Mouse (Mus musculus) CH12.LX (cell line): ENCODE results near the gene Ldlrad1.

ENCODE experiments used
- CTCF ChIP-seq, 2 experiments: IDR thresholded peaks in 1 of 2; conservative IDR thresholded peaks in 1 of 2; 2 replicates each; pipeline ENCODE4 v1.5.1; 2011 to 2012; ENCODE audit warnings: low read depth in 2 of 2, low read length in 2 of 2, improper control_type of control experiment in 1 of 2, inconsistent platforms in 1 of 2, mild to moderate bottlenecking in 1 of 2, moderate library complexity in 1 of 2
- ELF1 ChIP-seq: IDR thresholded peaks from 2 replicates; pipeline ENCODE4 v1.6.1; 2014; ENCODE audit warnings: low read depth, mild to moderate bottlenecking, inconsistent platforms, low read length, improper control_type of control experiment
- MAX ChIP-seq: IDR thresholded peaks from 2 replicates; pipeline ENCODE4 v1.6.1; 2011; ENCODE audit warnings: low read length, improper control_type of control experiment

GRCm38 (mm10) chr4:107232219-107232618 lies 23.2 kb downstream of the Ldlrad1 start:
- no peak for TF ChIP-seq CTCF (conservative IDR thresholded peaks at IDR 0.05 in 1 of 2, IDR thresholded peaks at IDR 0.05 in 1 of 2; ENCODE audit: low read depth in 2 of 2, low read length in 2 of 2)
- TF ChIP-seq MAX = no peak
- TF ChIP-seq ELF1 = no peak
